Mouse (Mus musculus) kidney, postnatal 25 days (tissue): Measurements from ENCODE around the gene Cbx4.
"Not testable (repeated sequence)": the region's sequence is repeated elsewhere in the genome, so short reads cannot be mapped to it uniquely, and the experiment has no call there.

ENCODE experiments used
- DNase-seq, 2 experiments: peaks; one replicate each; pipeline ENCODE4 v3.0.0; 2021; ENCODE audit warnings: mixed read lengths in 2 of 2

Gene Cbx4

DNA sequence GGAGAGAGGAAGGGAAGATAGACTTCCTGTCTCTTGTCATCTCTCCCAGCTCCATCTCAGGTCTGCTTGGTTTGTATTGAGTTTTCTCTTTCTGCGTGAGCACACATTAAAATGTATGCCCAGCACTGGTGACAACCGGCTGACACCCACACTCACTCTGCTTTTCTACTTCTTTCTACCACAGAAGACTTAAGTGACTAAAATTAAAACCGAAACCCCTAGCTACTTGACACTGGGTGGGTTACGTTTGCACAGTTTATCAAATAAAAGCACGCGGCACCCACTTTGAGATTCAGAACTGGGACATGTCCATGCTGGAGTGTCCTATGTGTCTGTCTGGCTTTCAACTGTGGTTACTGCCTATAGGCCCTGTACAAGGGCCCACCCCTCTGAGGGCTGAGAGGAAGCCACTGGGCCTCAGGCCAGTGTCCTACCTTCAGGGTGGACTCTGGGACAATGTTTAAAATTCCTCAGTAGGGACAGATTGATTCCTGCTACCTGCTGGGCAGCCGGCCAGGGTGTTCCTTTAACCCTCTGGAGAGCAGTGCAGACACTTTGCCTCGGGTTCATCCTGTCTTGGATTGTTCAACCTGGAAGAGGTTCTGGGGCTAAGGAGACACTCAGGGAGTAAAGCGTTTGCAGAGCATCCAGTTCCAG, 23.5 kb upstream of the Cbx4 start:
- DNase-seq, result peak; percentile 70 to 82

DNA sequence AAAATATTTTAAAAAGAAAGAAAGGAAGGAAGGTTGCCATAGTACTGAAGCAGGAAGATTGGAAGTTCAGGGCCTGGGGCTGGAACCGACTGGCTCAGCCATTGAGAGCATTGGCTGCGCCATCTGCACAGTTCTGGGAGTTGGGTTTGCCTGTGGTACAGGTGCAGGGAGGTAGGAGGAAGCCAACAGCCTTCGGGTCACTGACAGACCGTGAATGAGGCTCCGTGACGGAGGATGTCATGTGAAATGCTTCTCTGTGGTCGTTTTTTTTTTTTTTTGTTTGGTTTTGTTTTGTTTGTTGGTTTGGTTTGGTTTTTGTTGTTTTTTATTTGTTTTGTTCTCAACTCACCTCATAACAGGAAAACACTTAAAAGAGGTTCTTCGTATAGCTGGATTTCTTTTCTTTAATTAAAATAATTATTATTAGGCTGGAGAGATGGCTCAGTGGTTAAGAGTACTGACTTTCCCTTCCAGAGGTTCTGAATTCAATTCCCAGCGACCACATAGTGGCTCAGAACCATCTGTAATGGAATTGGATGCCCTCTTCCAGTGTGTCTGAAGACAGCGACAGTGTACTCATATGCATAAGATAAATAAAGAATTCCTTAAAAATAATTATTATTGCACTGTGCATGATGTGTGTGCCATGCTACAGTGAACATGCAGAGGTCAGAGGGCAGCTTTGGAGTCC, 22.7 kb upstream of the Cbx4 start:
- DNase-seq, result no peak

DNA sequence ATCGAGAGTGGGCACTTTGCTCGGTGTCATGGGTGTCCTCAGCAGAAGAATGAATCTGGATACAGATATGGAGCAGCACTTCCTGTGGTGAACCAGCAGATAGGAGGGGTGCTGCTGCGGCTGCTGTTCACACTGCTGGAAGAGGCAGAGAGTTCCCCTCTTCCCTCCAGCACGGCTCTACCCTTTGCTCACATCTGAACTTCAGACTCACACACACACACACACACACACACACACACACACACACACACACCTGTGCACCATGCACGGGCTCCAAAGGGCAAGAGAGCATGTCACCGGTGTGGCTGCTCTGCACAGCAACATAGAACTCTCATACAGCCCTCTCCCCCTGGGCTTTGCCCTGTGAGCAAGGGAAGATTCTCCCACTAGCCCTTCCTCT, 20.3 kb upstream of the Cbx4 start:
- DNase-seq, result peak; percentile 62 to 84

DNA sequence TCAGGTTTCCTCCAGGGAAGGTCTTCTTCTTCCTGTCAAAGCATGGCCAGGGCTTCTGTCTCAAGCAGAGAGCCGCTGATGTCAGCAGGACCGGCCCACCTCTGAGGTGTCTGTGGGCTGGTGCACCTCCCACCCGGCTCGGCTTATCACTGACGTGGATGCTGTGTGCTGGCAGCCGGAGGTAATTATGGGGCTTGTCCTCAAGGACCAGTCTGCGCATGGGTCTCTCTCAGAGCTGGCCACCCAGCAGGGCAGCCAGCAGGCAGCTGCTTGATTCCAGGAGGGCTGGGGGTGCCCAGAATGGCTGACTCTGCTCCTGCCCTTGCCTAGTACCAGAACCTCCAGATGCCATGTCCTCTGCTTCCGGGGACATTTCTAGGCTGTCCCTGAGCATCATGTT, 19.7 kb upstream of the Cbx4 start:
- DNase-seq, result peak in 1 of 2 experiments; percentile 48

DNA sequence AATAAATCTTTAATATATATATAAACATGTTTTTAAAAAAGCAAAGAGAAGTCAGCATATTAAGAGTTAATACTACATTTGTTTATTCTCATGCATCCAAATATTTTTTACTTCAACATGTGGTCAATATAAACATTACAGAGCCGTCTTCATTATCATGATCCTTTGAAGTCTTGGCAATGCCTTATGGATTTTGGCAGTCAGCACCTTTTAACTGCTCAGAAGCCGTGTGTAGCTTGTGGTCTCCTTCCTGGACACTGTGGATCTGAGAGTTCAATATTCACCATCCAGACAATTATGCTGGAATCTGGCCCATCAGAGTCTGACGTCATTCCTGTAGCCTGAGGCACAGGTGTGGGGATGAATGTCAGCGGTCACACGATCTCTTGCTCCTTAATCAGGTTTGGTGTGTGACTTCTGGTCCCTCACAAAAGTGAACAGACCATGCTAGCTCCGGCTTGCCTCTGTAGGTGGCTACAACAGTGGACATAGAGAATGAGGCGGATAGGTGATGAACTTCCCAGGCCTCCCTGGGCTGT, 19.1 kb upstream of the Cbx4 start:
- DNase-seq, result no peak

DNA sequence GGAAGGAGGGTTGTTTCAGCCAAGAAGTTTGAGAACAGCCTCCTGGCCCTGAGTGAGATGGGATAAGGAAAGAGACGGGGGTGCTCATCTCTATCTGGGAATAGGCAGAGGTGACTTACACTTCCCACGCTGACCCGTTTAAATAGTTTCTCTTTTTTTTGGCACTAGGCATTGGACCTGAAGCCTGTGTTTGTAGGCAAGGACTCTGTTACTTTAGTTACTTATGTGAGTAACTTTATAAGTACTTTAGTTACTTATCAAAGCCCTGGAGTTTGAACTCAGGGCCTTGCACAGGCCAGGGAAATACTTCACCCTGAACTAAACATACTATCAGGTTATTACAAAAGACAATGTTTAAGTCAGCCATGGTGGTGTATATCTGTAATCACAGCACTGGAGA, 18.0 kb upstream of the Cbx4 start:
- DNase-seq, result peak in 1 of 2 experiments; percentile 7

DNA sequence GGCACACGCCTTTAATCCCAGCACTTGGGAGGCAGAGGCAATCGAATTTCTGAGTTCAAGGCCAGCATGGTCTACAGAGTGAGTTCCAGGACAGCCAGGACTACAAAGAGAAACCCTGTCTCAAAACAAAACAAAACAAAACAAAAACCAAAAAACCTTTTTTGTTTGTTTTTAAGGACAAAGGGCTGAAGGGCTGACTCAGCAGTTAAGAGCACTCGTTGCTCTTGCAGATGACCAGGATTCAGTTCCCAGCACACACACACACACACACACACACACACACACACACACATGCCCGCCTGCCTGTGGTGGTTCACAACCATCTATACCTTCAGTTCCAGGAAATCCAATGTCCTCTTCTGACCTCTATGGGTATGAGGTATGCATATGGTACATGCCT, 14.3 kb upstream of the Cbx4 start:
- not testable (repeated sequence) for DNase-seq

DNA sequence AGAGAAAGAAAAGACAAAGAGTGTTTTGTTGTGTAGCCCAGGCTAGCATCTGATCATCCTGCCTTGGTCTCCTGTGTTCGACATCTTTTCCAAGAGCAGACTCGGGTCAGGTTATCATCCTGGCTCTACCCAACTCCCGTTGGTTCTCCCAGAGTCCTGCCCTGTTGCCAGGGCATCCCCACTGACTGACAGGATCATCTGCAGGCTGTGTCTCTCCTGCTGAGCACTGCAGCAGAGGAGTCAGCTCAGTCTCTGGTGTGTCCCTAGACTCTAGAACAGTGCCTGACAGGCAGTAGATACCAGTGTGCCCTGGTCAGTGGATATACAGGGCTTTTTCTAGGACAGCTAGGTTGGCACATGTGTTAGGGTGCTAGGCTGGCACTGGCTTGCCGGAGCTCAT, 12.2 kb upstream of the Cbx4 start:
- no peak for DNase-seq

DNA sequence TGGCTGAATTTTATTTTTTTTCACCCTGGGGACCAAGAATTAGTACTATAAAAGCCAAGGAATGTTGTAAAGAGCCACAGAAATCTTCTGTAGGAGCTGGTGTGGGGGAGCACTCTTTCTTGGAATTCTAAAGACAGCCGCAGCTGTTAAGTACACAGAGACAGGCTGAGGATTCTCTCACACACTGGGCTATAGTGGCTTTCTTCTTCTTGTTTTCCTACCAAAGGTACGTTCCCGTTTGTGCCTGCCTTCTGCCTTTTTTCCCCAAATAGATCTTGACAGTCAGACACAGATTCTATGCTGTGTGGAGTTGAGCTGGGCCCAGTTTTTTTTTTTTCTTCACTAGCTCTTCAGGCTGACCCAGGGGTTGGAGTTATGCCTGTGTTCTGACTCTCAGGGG, 9.4 kb upstream of the Cbx4 start:
- no peak for DNase-seq

DNA sequence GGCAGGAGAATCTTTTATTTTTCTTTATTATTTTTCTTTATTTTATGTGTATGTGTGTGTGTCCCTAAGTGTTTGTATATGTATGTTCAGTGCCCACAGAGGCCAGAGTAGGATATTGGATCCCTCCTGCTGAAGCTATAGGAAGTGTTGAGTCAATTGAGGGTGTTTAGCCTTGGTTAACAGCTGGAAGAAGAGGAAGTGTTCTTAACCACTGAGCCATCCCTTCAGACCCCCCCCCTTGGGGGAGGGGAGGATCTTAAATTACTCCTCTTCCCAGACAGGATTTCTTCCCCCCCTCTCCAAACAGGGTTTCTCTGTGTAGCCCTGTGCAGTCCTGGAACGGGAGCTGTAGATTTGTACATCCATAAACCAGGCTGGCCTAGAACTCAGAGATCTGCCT, 7.3 kb upstream of the Cbx4 start:
- DNase-seq, result no peak

DNA sequence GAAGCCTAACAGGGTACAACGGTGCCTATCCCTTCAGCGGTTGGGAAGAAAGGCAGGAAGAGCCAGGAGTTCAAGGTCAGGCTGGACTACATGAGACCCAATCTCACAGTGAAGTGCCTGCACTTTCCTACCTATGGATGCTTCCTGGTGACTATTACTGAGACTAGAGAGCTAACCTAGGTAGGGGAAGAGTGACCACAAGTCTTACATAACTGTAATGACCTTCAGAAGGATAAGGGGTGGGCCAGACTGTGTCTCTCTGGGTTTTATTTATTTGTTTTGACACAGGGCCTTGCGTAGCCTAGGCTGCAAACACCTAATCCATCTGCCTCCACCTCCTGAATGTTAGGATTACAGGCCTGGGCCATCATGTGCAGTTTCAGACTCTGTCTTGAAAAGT, 6.3 kb upstream of the Cbx4 start:
- no peak for DNase-seq

DNA sequence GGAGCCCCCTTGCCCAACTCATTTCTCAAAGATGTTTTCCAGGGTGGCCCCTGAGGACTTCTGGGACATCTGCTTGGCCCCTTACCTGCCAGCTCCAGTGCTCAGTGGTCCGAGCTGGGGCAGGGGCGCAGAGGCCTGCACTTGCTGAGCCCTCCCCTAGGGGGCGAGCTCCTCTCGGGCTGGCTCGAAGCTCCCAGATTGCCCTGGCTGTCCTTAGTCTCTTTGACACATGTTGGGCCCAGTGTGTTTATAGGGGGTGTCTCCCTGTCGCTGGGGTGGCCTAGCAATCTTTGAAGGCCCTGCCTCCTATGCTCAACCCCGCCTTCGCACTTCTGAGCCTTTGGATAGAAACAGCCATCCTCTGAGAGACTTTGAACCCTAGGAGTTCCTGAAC, 5.6 kb upstream of the Cbx4 start:
- peak; percentile 68 to 90 for DNase-seq

DNA sequence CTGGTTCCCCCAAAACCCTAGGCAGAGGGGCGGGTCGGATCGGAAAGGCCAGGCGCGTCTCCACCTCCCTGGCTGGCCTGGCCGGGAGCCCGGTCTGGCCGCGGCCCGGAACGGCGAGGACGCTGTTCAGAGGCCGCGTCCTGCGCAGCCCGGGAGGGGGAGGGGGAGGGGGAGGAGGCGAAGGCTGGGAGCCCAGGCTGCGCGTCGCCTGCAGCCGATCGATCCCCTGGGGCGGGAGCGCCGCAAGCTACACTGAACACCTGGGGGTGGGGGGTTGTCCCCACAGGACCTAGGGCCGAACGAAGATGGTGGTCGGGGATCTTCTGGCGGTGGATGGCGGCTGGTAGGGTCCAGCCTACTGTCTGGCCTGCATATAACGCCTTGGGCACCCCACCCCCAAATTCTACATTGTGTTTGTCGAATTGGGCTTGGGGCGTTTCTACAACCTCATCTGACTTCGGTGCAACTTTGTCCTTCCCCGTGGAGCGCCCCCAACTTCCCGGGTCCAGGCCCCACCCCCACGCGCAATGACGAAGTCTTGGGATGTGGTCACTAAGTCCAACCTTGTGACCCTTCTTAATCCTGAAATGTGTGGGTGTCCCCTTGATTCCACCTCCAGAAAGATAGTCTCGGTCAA, 5.1 kb upstream of the Cbx4 start:
- peak; percentile 82 to 93 for DNase-seq

DNA sequence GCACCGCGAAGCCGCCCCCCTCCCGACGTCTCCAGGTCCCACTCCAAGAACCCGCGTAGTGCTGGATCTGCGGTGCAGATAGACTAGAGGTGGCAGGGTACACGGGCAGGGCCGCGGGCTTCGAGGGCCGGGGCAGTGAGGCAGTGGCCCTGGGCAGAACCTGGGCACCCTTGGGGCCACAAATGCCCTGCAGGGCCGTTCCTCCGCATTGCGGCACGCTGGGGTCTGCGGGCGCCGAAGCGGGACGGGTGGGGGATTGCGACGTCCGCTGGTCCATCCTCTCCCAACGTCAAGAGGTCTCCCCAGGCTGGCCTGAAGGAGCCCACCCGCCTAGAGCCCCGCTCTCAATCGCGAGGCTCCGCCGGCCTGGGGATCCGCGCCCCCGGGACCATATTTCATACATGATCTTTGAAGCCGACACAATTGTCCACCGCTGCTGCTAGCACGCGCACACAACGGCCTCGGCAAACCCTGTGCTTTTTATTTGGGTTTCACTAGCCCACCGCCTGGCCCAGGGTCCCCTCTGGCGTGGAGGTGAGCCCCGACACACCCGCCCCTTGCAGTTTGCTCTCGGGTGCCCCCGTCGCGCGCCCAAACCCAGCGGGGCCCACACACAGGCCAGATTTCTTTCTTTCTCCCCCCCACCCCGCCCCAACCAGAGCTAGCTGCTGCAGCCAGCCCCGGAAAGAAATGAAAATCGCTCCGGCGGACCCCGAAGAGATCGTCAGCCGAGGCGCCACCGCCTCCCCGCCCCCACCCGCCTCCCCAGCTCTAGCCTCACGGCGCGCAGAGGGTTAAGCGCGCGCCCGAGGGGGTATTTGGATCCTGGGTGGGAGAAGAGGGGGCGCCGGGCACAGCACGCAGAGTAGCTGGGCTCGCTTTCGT, 4.3 kb upstream of the Cbx4 start:
- DNase-seq, result peak; percentile 30 to 59

DNA sequence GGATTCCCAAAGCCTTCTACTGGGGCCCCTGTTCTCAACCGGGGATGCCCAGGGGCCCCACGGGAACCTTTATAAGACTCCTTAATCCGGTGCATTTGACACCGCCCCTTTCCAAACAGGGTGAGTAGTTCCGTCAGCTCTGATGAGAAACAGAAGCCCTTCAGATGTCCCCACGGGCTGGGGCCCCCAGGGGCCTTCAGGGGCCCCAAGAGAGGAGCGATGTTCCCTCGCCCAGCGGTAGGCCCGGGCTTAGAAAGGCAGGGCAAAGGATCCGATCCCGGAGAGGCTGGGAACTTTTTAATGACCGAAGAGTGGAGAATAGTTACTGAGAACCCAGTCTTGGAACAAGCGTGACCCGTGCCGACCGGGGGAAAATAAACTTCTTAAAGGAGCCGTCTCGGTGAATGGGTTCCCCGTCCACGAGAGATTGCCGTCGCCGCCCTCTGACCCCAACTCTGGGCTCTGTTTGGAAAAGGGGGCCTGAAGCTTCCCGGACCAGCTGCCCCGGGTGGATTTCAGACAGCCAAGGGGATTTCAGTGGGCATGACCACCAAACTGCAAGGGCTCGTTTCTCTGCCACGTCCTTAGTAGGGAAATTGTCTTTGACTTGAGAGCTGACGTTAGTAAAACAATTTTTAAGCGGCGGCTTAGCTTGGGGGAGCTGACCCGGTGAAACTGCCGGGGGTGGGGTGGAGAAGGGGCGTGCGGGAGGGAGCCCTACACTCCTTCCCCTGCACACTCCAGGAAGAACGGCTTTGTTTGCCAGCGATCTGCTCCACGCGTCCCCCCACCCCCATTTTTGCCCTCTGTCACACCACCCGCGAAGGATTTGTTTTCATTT, 3.4 kb upstream of the Cbx4 start:
- DNase-seq, result peak; percentile 49 to 66

DNA sequence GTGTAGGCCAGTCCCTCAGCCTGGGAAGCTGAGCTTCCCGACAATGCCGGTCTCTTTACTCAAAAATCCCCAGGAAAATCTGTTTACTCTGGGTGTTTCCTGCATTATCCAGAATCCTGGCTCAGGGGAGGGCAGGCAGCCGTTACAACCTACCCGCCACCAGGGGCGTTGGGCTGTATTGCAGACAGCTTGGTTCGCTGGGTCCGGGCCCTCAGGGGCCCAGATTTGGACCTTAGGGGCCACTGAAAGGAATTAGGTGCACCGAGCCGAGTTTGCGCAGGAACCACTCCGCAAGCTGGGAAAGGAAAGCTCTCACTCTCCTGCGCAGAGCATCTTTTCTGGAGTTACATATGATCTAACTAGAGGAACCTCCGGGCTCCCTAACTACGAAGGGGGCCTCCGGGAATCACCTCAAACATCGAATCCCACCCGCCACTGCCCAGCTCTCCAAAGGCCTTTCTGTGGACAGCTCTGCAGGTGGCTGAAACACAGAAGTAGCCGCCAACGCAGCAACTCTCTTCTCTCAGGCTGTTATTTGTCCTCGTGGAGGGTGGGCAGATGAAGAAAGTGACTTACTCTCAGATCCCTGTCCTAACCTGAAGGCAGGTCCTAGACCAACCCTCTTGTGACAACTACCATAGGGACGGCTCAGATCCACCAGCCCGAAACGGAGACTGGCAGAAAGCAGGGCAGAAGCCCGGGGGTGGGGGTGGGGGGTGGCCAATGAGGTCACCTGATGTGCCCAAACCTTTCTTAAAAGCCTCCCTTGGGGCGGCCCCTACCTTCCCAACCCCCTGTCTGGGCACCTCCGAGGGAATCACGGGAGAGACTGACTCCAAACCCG, 2.6 kb upstream of the Cbx4 start:
- peak; percentile 42 to 64 for DNase-seq

DNA sequence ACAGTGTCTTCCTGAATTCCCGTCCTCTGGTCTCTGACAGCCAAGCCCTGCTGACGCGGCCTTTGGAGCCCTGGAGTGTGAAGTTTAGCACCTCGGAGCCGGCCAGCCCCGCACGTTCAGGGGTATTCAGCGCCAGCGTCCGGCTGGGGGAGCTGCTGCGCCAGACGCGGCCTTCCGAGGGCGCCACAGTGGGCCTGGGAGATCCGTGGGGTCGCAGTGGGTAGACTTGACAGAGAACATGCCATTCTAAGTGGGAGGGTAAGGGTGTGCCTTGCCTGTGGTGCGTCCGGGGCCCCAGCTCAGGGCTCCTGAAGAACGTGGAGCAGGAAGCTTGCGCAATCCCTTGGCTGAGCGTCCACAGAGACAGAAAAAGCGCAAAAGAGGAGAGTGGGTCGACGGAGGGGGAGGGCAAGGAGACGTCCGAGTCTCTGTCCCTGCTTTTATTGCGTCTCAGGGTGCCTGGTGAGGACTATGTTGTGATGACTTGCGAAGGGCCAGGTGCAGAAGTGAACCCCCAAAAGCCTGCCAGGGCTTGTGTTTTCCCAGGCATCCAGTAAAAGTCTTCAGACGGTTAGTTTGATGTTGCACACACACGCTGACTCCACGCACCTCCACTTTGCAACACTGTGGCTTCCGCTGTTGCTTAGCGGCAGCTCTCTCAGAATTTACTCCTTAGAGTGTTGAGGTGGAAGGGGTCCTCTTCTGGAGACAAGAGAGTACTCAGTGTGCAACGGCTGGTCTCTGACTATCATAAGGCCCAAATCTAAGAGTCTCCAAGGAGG, 1.5 kb upstream of the Cbx4 start:
- DNase-seq, result peak; percentile 65 to 80

DNA sequence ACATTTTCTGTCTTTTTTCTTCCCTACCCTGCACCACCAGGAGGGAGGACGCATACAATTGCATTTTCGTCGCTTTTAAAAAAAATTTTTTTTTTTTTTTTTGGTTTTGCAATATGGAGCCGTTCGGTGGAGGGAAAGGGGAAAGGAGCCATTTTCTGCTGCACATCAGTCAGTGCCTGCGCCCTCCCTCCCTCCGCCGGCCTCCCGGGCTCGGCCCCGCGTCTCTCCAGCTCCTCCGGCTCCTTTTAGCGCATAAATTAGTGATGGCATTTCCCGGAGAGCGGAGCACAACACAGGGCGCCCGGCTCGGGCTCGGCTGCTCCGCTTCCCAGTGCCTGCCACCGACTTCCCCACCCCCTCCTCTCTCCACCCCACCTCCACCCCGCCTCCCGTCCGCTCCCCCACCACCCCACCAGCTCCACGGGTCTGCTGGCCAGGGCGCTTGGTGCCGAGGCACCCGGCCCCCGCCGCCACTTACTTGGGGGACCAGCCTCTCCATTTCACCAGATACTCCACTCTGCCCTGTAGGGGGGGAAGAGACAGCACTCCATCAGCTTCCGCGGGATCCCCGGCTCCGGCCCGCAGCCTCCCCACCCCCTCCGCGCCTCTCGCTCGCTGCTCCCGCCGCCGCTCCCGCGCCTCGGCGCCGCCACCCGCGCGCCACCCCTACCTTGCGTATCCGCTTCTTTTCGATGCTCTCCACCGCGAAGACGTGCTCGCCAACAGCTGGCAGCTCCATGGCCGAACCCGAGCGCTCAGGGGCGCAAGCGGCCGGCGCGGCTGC, 550 bp downstream of the Cbx4 start:
- DNase-seq, result peak; percentile 77 to 89
